Mouse (Mus musculus): ENCODE measurements at regions not wholly inside any gene's neighbourhood (a gene's known extent, or its start where the extent isn't known, plus 50 kb on each side); places are given as distances from the start of the nearest gene placed in this dataset.

- no peak for ATAC-seq (replicated peaks; ENCODE audit: insufficient number of reproducible peaks, insufficient read depth, low FRiP score, low read depth)
- H3K27me3 ChIP-seq, result no peaks in the 10 kb centered on the region
- H3K27ac ChIP-seq, result no peak overlapping the region
- no peaks in the 10 kb centered on the region; the same call in 1 of the 2 replicates for H3K4me1 ChIP-seq (replicated peaks)
- no peaks in the 10 kb centered on the region for H3K36me3 ChIP-seq
- no peak overlapping the region for H3K9ac ChIP-seq
- H3K9me3 ChIP-seq (replicated peaks), result no peaks in the 10 kb centered on the region
- no peak overlapping the region for H3K4me3 ChIP-seq
- 50% methylated on average over 18 of the region's 18 CpGs for WGBS
- no peak overlapping the region for H3K4me2 ChIP-seq
Measured at GRCm38 (mm10) chr3:102611398-102612366, 122.6 kb upstream of the Tspan2 start.

GRCm38 (mm10) chr3:102619666-102620377 is 114.5 kb upstream of the Tspan2 start:
- ATAC-seq (replicated peaks; ENCODE audit: insufficient number of reproducible peaks, insufficient read depth, low FRiP score, low read depth), result no peak
- WGBS, result 72% methylated on average over 8 of the region's 8 CpGs
- Histone ChIP-seq H3K36me3 (no peaks in the 10 kb centered on the region), H3K4me2 (no peak overlapping the region), H3K4me1 (replicated peaks) (no peaks in the 10 kb centered on the region), H3K9me3 (replicated peaks) (no peaks in the 10 kb centered on the region), H3K4me3 (no peak overlapping the region), H3K27me3 (no peaks in the 10 kb centered on the region), H3K9ac (no peak overlapping the region), H3K27ac (no peak overlapping the region)

DNA sequence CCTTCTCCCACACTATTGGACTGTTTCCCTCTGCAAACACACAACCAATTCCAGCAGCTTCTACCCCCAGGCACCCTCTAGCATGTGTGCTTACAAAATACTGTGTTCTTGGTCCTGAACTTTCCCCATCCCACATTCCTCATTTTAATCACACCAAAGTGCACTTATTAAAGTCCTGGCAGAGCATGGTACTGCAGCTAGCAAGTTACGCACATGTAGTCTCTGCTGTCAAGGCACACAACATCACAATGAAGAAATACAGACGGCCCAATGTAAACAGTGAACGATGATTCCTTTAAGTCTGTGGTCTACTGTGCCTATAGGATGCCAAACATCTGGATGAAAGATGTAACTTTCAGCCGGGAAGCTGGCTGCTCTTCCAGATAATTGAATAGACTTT is 98.3 kb upstream of the Tspan2 start:
- 64% methylated on average over 4 of the region's 4 CpGs for WGBS
- no peak overlapping the region for H3K4me3 ChIP-seq
- no peaks in the 10 kb centered on the region for H3K4me1 ChIP-seq (replicated peaks)
- no peaks in the 10 kb centered on the region for H3K9me3 ChIP-seq (replicated peaks)
- H3K4me2 ChIP-seq, result no peak overlapping the region
- H3K27ac ChIP-seq, result no peak overlapping the region
- no peak overlapping the region for H3K9ac ChIP-seq
- ATAC-seq (replicated peaks; ENCODE audit: insufficient number of reproducible peaks, insufficient read depth, low FRiP score, low read depth), result no peak
- no peaks in the 10 kb centered on the region for H3K27me3 ChIP-seq
- no peaks in the 10 kb centered on the region for H3K36me3 ChIP-seq

- no peaks in the 10 kb centered on the region for H3K9me3 ChIP-seq (replicated peaks)
- no peaks in the 10 kb centered on the region for H3K4me1 ChIP-seq (replicated peaks)
- H3K27me3 ChIP-seq, result no peaks in the 10 kb centered on the region
- no peak overlapping the region for H3K9ac ChIP-seq
- H3K4me3 ChIP-seq, result no peak overlapping the region
- H3K27ac ChIP-seq, result no peak overlapping the region
- H3K36me3 ChIP-seq, result no peaks in the 10 kb centered on the region
- no peak overlapping the region for H3K4me2 ChIP-seq
- 63% methylated on average over 4 of the region's 4 CpGs for WGBS
- no peak for ATAC-seq (replicated peaks; ENCODE audit: insufficient number of reproducible peaks, insufficient read depth, low FRiP score, low read depth)
Measured at GRCm38 (mm10) chr3:102636674-102637073, 97.7 kb upstream of the Tspan2 start.

GRCm38 (mm10) chr3:102644276-102644940 is 89.9 kb upstream of the Tspan2 start:
- H3K9ac ChIP-seq, result no peak overlapping the region
- H3K9me3 ChIP-seq (replicated peaks), result no peaks in the 10 kb centered on the region
- no peaks in the 10 kb centered on the region for H3K36me3 ChIP-seq
- 80% methylated on average over 11 of the region's 11 CpGs for WGBS
- H3K27ac ChIP-seq, result no peak overlapping the region
- no peaks in the 10 kb centered on the region for H3K4me1 ChIP-seq (replicated peaks)
- no peak overlapping the region for H3K4me2 ChIP-seq
- ATAC-seq (replicated peaks; ENCODE audit: insufficient number of reproducible peaks, insufficient read depth, low FRiP score, low read depth), result no peak
- H3K4me3 ChIP-seq, result no peak overlapping the region
- no peaks in the 10 kb centered on the region for H3K27me3 ChIP-seq

- Histone ChIP-seq H3K36me3 (no peaks in the 10 kb centered on the region), H3K27ac (no peak overlapping the region), H3K9me3 (replicated peaks) (no peaks in the 10 kb centered on the region), H3K4me2 (no peak overlapping the region), H3K4me3 (no peak overlapping the region), H3K27me3 (0 out of 2 replicates have a peak, but pooled peaks cover 3% of the 10 kb centered on the region), H3K9ac (no peak overlapping the region), H3K4me1 (replicated peaks) (no peaks in the 10 kb centered on the region)
- ATAC-seq (replicated peaks; ENCODE audit: insufficient number of reproducible peaks, insufficient read depth, low FRiP score, low read depth), result no peak
- 63% methylated on average over 4 of the region's 4 CpGs for WGBS
Measured at GRCm38 (mm10) chr3:102648450-102648849, 85.9 kb upstream of the Tspan2 start.

- whole genome bisulfite sequencing, result 84% methylated on average over 10 of the region's 10 CpGs
Measured at GRCm38 (mm10) chr3:102654962-102655361, 79.4 kb upstream of the Tspan2 start.

GRCm38 (mm10) chr3:102657116-102657515 is 77.2 kb upstream of the Tspan2 start:
- no peak overlapping the region for H3K4me2 ChIP-seq
- no peaks in the 10 kb centered on the region for H3K36me3 ChIP-seq
- no peak overlapping the region for H3K9ac ChIP-seq
- 0 out of 2 replicates have a peak, but pooled peaks cover 3% of the 10 kb centered on the region for H3K27me3 ChIP-seq
- no peak overlapping the region for H3K27ac ChIP-seq
- no peak overlapping the region for H3K4me3 ChIP-seq
- WGBS, result 75% methylated on average over 7 of the region's 7 CpGs
- ATAC-seq (replicated peaks; ENCODE audit: insufficient number of reproducible peaks, insufficient read depth, low FRiP score, low read depth), result no peak
- H3K9me3 ChIP-seq (replicated peaks), result no peaks in the 10 kb centered on the region
- H3K4me1 ChIP-seq (replicated peaks), result 0 out of 2 replicates have a peak, but pooled peaks cover 6% of the 10 kb centered on the region

More at GRCm38 (mm10) chr3:102654962-102655361, 79.4 kb upstream of the Tspan2 start:
- Histone ChIP-seq H3K27me3 (0 out of 2 replicates have a peak, but pooled peaks cover 3% of the 10 kb centered on the region), H3K36me3 (no peaks in the 10 kb centered on the region), H3K27ac (no peak overlapping the region), H3K9me3 (replicated peaks) (no peaks in the 10 kb centered on the region), H3K9ac (no peak overlapping the region), H3K4me2 (no peak overlapping the region), H3K4me1 (replicated peaks) (0 out of 2 replicates have a peak, but pooled peaks cover 6% of the 10 kb centered on the region), H3K4me3 (no peak overlapping the region)
- no peak for ATAC-seq (replicated peaks; ENCODE audit: insufficient number of reproducible peaks, insufficient read depth, low FRiP score, low read depth)

DNA sequence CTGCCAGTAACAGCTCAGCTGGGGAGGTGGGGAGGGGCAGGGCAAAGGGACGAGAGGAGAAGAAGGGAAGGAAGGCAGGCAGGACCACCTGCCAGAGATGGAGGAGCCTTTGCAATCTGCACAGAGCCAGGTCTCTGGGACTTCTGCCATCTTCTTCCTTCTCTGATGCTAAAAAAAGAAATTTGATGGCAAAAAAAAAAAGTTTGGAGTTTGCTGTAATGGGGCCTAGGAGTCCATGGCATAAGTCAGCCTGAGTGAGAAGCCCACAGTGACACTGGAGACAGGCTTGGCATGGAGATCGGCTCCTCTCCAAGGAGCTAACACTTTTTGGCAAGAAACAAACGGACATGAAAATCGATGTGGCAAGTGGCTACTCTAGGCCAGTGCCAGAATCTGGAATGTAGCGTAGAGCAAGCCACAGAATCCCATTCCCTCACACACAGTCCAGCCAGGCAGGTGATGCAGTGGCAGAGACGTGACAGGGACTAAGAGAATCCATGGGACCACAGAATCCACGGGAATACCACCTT is 76.7 kb upstream of the Tspan2 start:
- H3K27me3 ChIP-seq, result 0 out of 2 replicates have a peak, but pooled peaks cover 3% of the 10 kb centered on the region
- WGBS, result 78% methylated on average over 7 of the region's 7 CpGs
- H3K4me3 ChIP-seq, result no peak overlapping the region
- no peak for ATAC-seq (replicated peaks; ENCODE audit: insufficient number of reproducible peaks, insufficient read depth, low FRiP score, low read depth)
- no peak overlapping the region for H3K4me2 ChIP-seq
- no peaks in the 10 kb centered on the region for H3K9me3 ChIP-seq (replicated peaks)
- H3K27ac ChIP-seq, result no peak overlapping the region
- no peak overlapping the region for H3K9ac ChIP-seq
- 0 out of 2 replicates have a peak, but pooled peaks cover 6% of the 10 kb centered on the region for H3K4me1 ChIP-seq (replicated peaks)
- no peaks in the 10 kb centered on the region for H3K36me3 ChIP-seq

GRCm38 (mm10) chr3:102659352-102659751 is 75.0 kb upstream of the Tspan2 start:
- Histone ChIP-seq H3K4me1 (replicated peaks) (0 out of 2 replicates have a peak, but pooled peaks cover 6% of the 10 kb centered on the region), H3K27ac (no peak overlapping the region), H3K4me2 (no peak overlapping the region), H3K9ac (no peak overlapping the region), H3K9me3 (replicated peaks) (no peaks in the 10 kb centered on the region), H3K27me3 (no peaks in the 10 kb centered on the region), H3K4me3 (no peak overlapping the region), H3K36me3 (no peaks in the 10 kb centered on the region)
- WGBS, result 72% methylated on average over 5 of the region's 5 CpGs
- no peak for ATAC-seq (replicated peaks; ENCODE audit: insufficient number of reproducible peaks, insufficient read depth, low FRiP score, low read depth)

DNA sequence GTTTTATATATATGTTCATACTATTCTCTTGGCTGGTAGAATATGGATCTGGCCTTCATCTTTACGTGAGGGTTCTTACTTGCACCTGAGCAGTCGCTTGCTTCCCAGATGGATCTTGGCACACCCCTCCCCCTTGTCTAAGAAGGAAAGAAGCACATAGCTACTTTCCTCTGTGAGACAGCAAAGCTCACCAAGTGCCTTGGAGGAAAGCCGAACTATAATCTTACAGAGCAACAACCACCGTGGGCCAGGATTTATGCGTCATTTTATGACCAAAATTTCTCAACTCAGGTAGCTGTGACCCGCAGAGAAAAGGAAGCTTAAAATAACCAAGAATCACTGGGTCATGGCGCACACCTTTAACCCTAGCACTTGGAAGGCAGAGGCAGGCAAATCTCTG is 73.0 kb upstream of the Tspan2 start:
- 89% methylated on average over 7 of the region's 7 CpGs for WGBS
- Histone ChIP-seq H3K27ac (no peak overlapping the region), H3K9me3 (replicated peaks) (no peaks in the 10 kb centered on the region), H3K9ac (no peak overlapping the region), H3K27me3 (no peaks in the 10 kb centered on the region), H3K4me1 (replicated peaks) (0 out of 2 replicates have a peak, but pooled peaks cover 5% of the 10 kb centered on the region), H3K4me3 (no peak overlapping the region), H3K4me2 (no peak overlapping the region), H3K36me3 (no peaks in the 10 kb centered on the region)
- ATAC-seq (replicated peaks; ENCODE audit: insufficient number of reproducible peaks, insufficient read depth, low FRiP score, low read depth), result no peak

Measured in heart, embryonic 15.5 days (tissue).